Mouse (Mus musculus) activated CD4-positive, CD25-positive, alpha-beta regulatory T cell, adult 4 months (primary cell): ENCODE results near the gene Sucla2. TPM values are rescaled to one million over a fixed set of nuclear protein-coding genes. Genes with fewer than 3 reads are reported as not detected.
"Not testable (repeated sequence)": the region's sequence is repeated elsewhere in the genome, so short reads cannot be mapped to it uniquely, and the experiment has no call there.

Experiments
- ATAC-seq: one replicate; pipeline ENCODE4 v1.8.0; 2017
- polyA plus RNA-seq, 2 experiments: library from polyadenylated mRNA; unstranded; fragments of 100-300 nt; shearing (Covaris generic); gene quantifications; one replicate each; pipeline ENCODE4 v1.2.1; 2017

Gene Sucla2
- polyA plus RNA-seq, 2 experiments from 2014 or later: 85.1 to 91.6 TPM

DNA sequence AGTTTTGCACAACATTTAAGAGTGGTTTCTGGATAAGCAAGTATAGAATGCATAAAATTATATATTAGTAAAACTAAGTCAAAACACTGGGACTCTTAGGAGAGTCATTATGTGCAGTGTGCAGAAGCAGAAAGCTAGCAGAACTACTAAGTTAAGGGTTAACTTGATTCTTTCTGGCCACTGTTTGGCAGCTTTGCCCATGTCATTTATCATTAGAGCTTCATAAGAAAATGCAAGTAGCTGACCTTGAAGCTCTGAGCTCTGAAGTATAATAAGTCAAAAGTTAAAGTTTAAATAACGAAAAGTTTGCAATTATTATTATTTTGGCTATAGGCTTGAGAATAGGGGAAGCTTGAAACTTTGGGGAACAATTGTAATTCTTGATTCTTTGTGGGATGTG lies 89.8 kb downstream of the Sucla2 start:
- ATAC-seq: not testable (repeated sequence)

DNA sequence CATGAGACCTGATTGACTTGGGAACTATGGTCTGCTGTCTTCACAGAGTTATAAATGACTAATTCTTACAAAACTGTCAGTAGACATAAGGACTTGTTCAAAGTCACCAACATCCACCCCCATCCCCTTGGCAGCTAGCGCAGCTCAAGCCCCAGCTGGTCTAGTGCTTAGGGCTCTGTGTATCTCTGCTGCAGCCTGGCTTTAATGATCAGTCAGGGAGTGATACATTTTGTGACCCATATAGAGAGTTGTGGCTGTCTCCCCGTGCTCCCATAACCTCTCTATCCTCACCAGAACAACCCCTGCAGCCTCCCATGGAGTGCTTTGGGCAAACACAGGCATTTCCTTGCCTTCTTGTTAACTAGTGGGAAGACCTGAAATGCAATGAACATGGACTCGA lies 95.8 kb downstream of the Sucla2 start:
- ATAC-seq: no peak

DNA sequence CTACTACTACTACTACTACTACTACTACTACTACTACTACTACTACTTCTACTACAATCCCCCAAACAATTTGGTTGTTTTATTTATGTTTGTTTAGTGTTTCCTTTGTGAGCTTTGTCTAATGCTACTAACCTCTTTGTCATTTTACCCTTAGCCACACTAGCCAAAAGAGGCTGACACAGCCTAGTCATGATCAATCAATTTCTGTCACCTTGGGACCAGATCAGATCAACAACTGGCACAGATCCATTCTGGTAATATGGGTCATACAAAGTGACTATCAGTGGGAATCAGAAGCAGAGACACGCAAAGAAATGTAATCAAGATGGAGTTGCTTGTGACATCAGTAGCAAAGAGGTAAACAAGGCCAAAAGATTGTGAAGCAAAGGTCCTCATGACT lies 97.9 kb downstream of the Sucla2 start:
- no peak for ATAC-seq

DNA sequence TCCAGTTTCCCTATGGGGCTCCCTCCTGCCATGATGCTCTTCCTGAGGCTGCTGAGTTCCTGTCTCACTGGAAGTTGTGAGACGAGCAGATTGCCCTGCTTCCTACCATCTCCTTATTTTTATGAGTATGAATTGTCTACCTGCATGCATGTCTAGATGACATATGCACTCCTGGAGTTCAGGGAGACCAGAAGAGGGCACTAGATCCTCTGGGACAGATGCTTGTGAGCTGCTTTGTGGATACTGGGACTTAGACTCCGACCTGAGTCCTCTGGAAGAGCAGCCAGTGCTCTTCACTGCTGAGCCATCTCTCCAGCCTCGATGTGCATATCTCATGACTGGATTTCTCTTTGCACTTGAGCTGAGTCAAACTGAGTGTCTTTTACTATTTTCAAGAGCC lies 100.3 kb downstream of the Sucla2 start:
- no peak for ATAC-seq

DNA sequence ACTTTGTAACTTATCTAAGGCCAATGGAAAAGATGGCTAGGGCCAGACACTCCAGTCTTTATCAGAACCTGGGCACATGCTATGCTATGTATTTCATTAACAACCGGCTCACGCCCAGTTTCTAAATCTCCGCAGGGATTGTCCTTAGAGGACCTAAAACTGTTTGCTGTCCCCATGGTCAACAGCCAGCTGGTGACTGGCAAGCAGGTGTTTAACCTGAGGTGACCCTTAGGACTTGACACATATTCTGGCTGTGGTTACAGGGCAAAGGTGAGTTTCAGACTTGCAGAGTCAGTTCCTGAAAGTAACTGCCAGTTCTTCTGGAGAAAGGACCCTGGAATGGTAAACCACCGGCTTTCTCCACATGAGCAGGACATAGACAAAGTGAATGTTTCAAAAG lies 106.4 kb downstream of the Sucla2 start:
- ATAC-seq: no peak

DNA sequence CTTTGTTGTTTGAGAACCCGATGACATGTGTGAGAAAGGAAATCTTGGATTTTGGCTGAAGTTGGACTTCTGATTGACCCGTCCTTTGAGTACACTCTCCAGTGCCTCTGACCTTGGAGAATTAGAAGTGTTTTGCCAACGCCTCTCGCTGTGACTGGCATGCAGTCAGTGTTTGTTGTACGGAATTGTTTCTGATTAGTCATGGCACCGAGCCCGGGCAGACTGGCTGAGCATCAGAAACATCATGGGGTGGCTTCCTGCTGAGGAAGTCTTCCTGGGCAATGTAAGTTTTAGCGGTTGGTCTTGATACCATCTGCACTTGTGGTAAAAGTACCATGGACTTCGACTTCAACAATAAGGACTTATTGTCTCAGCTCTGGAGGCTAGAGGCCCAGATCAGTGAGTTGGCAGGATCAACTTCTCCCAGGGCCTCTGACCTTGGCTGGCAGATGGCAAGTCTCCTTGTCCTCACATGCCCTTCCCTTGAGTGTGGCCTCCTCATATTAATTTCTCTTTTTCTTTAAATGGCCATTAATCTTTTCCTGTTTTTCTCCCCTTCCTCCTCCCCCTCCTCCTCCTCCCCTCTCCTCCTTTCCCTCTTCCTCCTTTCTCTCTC lies 107.6 kb downstream of the Sucla2 start:
- no peak for ATAC-seq

DNA sequence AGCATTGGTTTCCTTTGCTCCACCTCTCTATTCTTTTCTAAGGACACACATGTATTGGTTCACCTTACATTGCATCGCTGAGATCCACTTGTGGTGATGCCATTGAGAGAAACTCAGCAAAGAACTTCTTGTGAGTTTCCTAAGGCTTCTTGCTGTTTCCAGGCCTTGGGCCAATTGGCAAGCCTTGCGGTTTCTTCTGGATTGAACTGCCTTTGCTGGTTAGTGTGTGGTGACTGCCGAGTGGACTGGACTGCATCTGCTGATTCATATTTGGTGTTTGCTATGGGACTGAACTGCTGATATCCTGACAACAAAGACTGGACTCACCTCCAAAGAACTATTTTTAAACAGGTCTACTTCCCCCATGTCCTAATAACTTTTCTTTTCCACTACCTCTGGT lies 109.2 kb downstream of the Sucla2 start:
- ATAC-seq: no peak

DNA sequence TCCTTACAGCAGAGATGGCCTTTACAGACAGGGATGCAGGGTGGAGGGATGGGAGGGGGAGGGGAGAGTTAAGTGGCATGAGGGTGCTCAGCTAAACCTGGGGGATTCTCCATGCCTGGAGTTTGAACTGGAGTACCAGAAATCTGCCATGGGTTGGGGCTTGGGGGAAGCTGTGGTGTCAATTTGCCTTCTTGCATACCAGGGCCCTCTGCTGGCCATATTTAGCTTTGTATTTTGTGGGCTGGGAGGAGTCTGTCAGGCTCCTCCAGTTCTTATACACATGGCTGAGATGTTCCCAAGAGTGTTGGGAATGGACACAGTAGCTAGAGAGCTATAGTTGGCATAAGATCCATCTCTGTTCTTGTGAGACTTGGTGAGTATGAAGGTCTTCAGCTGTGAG lies 112.3 kb downstream of the Sucla2 start:
- no peak for ATAC-seq

Other genes starting within 250 kb of the Sucla2 start
- 10 to 100 TPM; 12.1 to 92.0 TPM for gene Rb1, start 199.5 kb upstream of the Sucla2 start, polyA plus RNA-seq
- 1,000 to 10,000 TPM in 1 of 2 experiments, 100 to 1,000 TPM in 1; 963 to 1,015 TPM for gene Itm2b, start 140.0 kb upstream of the Sucla2 start, polyA plus RNA-seq
- 10 to 100 TPM; 56.3 to 65.1 TPM for gene Med4, start 15.3 kb upstream of the Sucla2 start, polyA plus RNA-seq
- gene Nudt15, start 22.9 kb downstream of the Sucla2 start, polyA plus RNA-seq: 1 to 10 TPM; 2.2 to 2.5 TPM
- gene Gm21750, start 135.9 kb downstream of the Sucla2 start, polyA plus RNA-seq: not detected